Mouse (Mus musculus) adrenal gland, postnatal 36 days (tissue): Measurements from ENCODE around the gene Aunip. TPM values are rescaled to one million over a fixed set of nuclear protein-coding genes. Genes with fewer than 3 reads are reported as not detected.
A peak's percentile ranks its signal among the peaks of the same experiment; 100 is the strongest.

Source experiments
- DNase-seq, 2 experiments: peaks; one replicate each; pipeline ENCODE4 v3.0.0; 2021; ENCODE audit warnings: mixed read lengths in 1 of 2
- microRNA-seq: library from miRNA; unstranded; fragments of <30 nt; microRNA quantifications from one replicate; pipeline ENCODE4 v1.2.0, GENCODE M21; 2021
- total RNA-seq, 2 experiments: library from RNA; stranded (reverse); gene quantifications; 2 replicates each; pipeline ENCODE4 v1.2.3; 2021

The Aunip gene
- total RNA-seq, 2 experiments from 2014 or later: 1.7 to 2.5 TPM

- DNase-seq: no peak
Measured at GRCm38 (mm10) chr4:134553631-134554030, 42.8 kb downstream of the Aunip start.

DNA sequence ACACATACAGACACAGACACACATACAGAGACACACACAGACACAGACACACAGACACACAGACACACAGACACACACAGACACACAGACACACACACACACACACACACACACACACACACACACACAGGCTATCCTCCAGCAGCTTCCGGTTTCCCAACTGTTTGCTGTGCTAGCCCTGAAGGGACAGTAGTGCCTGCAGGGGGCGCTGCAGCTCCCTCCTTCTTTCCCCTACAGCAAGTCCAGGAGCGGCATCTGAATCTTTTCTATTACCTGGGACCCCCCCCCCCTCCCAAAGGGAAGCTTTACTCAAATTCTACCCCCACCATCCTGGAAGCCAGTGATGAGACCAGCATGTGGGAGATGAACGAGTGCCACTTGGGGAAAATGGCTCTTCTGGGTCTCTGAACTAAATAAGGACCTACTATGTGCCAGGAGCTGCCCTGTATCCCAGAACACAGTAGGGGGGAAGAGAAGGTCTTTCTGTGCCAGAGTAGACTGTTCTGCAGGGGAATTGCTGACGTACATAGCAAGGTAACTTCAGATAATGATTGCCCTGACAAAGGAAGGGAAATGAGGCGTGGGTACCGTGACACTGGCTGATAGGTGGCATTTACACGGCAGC, 45.3 kb downstream of the Aunip start:
- DNase-seq: peak; percentile 58 to 66

GRCm38 (mm10) chr4:134557626-134558249, 46.9 kb downstream of the Aunip start:
- peak; percentile 21 to 54 for DNase-seq

DNA sequence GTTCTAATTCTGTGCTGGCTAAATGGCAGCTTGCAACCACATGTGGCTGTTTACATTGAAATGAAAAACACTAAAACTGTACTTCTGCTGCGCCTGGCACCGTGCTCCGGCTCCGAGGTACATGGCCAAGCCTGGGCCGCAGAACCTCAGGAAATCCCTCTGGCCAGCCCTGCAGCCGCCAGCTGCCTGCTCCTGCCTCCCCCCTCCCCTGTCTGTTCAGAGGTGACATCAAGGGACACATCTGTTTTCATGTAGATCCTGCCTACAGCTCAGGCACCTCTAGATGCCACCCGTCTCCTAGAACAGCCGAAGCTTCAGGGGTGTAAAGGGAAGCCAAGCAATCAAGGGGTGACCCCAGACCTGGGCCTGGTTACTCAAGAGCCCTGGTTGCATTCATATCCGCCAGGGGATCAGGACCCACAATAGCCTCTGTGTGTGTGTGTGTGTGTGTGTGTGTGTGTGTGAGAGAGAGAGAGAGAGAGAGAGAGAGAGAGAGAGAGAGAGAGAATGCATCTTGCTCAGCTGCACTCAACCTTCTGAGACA, 47.8 kb downstream of the Aunip start:
- DNase-seq: no peak

DNA sequence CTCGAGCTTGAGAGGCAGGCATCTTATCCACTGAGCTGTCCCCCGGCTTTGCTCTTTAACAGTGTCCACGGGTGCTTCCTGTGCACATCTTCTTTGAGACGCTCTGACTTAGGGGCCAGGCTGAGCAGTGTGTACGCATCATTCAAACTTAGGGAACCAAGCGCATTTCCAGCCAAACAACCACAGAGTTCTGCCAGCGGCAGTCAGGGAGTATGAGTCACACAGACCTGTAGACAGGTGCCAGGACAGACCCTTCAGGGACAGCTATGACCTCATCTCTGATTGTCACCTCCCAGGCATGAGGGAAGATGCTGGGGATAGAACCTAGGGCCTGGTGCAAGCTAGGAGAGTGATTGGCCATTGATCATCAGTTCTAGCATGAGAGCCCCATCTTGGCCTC, 48.4 kb downstream of the Aunip start:
- DNase-seq: no peak

GRCm38 (mm10) chr4:134560699-134561098, 49.9 kb downstream of the Aunip start:
- peak; percentile 43 to 61 for DNase-seq

GRCm38 (mm10) chr4:134562014-134562413, 51.2 kb downstream of the Aunip start:
- DNase-seq: no peak

- no peak for DNase-seq
Measured at GRCm38 (mm10) chr4:134563624-134564023, 52.8 kb downstream of the Aunip start.

DNA sequence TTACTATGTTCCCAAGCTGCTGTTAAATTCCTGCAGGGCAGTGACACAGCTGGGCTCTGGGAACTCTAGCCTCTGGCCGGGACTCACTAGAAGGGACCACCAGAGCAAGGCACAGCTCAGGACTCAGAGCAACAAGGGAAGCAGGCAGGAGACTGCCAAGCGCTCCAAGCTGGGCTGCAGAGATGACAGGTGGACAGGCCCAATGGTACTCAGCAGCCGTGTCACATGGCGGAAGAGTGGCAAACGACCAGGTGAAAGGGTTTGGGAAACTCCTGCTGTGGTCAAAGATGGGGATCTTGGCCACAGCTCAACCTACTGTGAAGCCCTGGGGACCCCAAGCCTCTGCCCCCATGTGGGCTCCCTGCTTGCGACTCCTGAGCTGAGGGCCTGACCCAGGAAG, 53.3 kb downstream of the Aunip start:
- DNase-seq: no peak

DNA sequence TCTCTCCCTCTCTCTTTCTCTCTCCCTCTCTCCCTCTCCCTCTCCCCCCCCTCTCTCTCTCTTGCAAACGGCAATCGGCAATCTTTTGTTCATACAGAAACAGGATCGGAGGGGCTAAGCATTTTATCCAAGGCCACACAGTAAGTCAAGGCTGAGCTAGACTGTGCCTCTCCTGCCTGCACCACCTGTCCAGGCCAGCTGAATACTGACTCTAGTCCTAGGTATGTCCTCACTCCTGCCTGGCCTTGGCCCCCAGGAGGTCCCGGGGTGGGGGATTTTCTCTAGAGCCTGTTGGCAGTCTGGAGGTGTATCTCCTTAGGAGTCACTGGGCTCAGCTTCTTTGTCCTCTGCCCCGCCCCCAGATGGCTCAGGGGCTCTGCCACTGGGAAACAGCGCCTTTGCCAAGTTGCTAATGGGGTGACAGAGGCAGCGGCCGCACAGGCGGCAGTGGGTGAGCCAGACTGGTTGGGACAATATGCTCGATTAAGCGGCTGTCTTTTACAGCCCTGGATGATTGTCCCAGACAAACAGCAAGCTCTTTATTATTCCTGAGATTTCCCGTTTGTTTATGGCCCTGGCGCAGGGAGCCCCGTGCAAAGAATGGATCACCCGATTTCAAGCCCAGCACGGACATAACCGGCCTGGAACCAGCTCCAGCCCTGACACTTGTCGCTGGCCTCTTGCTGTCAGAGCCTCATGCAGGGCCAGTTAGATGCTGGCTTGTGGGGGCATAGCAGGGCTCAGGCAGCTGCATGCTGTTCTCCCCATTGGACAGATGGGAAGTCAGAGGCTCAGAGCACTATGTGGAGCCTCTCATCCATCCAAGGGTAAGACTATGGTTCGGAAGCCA, 56.8 kb downstream of the Aunip start:
- DNase-seq: peak; percentile 47 to 55

DNA sequence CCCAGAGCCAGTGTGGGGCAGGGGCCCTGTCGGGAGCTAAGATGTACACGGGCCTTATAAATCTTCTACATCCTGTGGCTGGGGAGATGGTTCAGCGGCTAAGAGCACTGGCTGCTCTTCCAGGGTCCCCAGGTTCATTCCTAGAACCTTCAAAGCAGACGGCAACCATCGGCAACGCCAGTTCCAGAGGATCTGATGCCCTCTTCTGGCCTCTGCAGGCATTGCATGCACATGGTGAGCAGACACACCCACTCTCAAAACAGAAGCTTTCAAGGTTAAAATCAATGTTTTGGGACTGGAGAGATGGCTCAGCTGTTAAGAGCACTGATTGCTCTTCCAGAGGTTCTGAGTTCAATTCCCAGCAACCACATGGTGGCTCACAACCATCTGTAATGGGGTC, 58.4 kb downstream of the Aunip start:
- DNase-seq: no peak

DNA sequence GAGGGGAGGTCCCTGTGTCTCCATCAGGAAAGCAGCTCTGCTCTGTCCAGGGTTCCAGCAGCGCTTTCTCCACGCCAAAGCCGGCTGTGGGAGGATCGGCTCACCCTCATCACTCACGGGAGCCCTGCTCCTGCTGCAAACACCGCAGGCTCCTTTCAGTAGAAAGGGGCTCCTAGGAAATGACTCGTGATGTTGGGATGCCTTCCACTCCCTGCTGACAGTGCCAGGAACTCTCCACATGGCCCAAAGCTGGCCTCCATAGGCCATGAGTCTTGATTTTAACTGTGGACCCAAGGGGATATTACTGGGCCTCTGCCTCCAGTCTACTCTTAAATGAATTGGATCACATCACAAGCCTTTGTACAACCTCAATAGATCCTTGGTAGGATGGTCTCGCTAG, 59.0 kb downstream of the Aunip start:
- DNase-seq: no peak

GRCm38 (mm10) chr4:134570704-134571451, 60.1 kb downstream of the Aunip start:
- DNase-seq: no peak

- DNase-seq: peak in 1 of 2 experiments; percentile 30
Measured at GRCm38 (mm10) chr4:134572449-134573300, 61.9 kb downstream of the Aunip start.

Small RNA genes within 50 kb of the gene (microRNA-seq; reads per million reads assigned to microRNA genes)
- 3.5 reads per million, percentile 9 among the genes with 10 or more reads in this experiment for gene Gm23634
- gene Mir6403: not detected

Other genes with a start within 250 kb of the Aunip start
- gene Pdik1l, start 223.1 kb upstream of the Aunip start, total RNA-seq: 10 to 100 TPM; 18.2 to 19.0 TPM
- gene Trim63, start 195.9 kb upstream of the Aunip start, total RNA-seq: not detected
- gene Slc30a2, start 167.8 kb upstream of the Aunip start, total RNA-seq: 10 to 100 TPM; 21.6 to 41.1 TPM
- 1 to 10 TPM; 1.7 to 2.3 TPM for gene Extl1, start 127.1 kb upstream of the Aunip start, total RNA-seq
- 10 to 100 TPM; 14.7 to 16.0 TPM for gene Pafah2, start 114.7 kb upstream of the Aunip start, total RNA-seq
- gene Stmn1, start 42.7 kb upstream of the Aunip start, total RNA-seq: 10 to 100 TPM; 46.2 to 53.5 TPM
- 10 to 100 TPM; 38.7 to 56.9 TPM for gene Paqr7, start 14.3 kb upstream of the Aunip start, total RNA-seq
- gene Mtfr1l, start 24.4 kb downstream of the Aunip start, total RNA-seq: 100 to 1,000 TPM; 128 to 136 TPM
- gene Selenon, start 41.2 kb downstream of the Aunip start, total RNA-seq: 10 to 100 TPM; 28.8 to 36.9 TPM
- gene Man1c1, start 193.3 kb downstream of the Aunip start, total RNA-seq: 10 to 100 TPM; 18.5 to 24.7 TPM